Mouse (Mus musculus): ENCODE measurements around the gene Olfr1002. TPM values are rescaled to one million over a fixed set of nuclear protein-coding genes. Genes with fewer than 3 reads are reported as not detected.
"Not testable (repeated sequence)": the region's sequence is repeated elsewhere in the genome, so short reads cannot be mapped to it uniquely, and the experiment has no call there.

Olfr1002 gene
- not detected for total RNA-seq (2021)

- no peak for DNase-seq
Measured at GRCm38 (mm10) chr2:85650604-85651003, at the start of gene Olfr1002. TSS of gene Olfr1002 (minus strand) at chr2:85650704.

GRCm38 (mm10) chr2:85689131-85689530 lies 38.6 kb upstream of the Olfr1002 start, which contains the start of gene Olfr1008:
TSS of gene Olfr1008 (plus strand) at chr2:85689431.
- DNase-seq: no peak

- DNase-seq: no peak
Measured at GRCm38 (mm10) chr2:85678667-85679066, 28.2 kb upstream of the Olfr1002 start, which contains the start of gene Olfr1006. TSS of gene Olfr1006 (minus strand) at chr2:85678767.

GRCm38 (mm10) chr2:85664355-85664754 lies 13.9 kb upstream of the Olfr1002 start, which contains the start of gene Olfr154:
TSS of gene Olfr154 (minus strand) at chr2:85664455.
- DNase-seq: not testable (repeated sequence)

GRCm38 (mm10) chr2:85611803-85612202 lies 38.7 kb downstream of the Olfr1002 start, which contains the start of gene Olfr1000:
TSS of gene Olfr1000 (minus strand) at chr2:85611903.
- DNase-seq: no peak

Other genes starting within 250 kb of the Olfr1002 start
- not detected for gene Olfr992, start 241.2 kb downstream of the Olfr1002 start, total RNA-seq (2021)
- not detected for gene Olfr993, start 235.8 kb downstream of the Olfr1002 start, total RNA-seq (2021)
- not detected for gene Olfr994, start 214.3 kb downstream of the Olfr1002 start, total RNA-seq (2021)
- gene Olfr995, start 207.1 kb downstream of the Olfr1002 start, total RNA-seq (2021): not detected
- under 1 TPM in 1 of 2 experiments, not detected in 1; 0.25 TPM for gene 4833423E24Rik, start 131.7 kb downstream of the Olfr1002 start, total RNA-seq (2021)
- not detected for gene Olfr996, start 71.5 kb downstream of the Olfr1002 start, total RNA-seq (2021)
- gene Olfr998, start 61.8 kb downstream of the Olfr1002 start, total RNA-seq (2021): not detected
- gene Olfr1000, start 38.8 kb downstream of the Olfr1002 start, total RNA-seq (2021): not detected
- not detected for gene Olfr154, start 13.8 kb upstream of the Olfr1002 start, total RNA-seq (2021)
- gene Olfr1006, start 28.1 kb upstream of the Olfr1002 start, total RNA-seq (2021): not detected
- not detected for gene Olfr1008, start 38.7 kb upstream of the Olfr1002 start, total RNA-seq (2021)
- gene Olfr1009, start 64.7 kb upstream of the Olfr1002 start, total RNA-seq (2021): not detected
- gene Olfr1012, start 112.1 kb upstream of the Olfr1002 start, total RNA-seq (2021): not detected
- not detected for gene Olfr1013, start 116.4 kb upstream of the Olfr1002 start, total RNA-seq (2021)
- not detected for gene Olfr1014, start 122.0 kb upstream of the Olfr1002 start, total RNA-seq (2021)
- not detected for gene Olfr1015, start 131.3 kb upstream of the Olfr1002 start, total RNA-seq (2021)
- gene Olfr1016, start 151.8 kb upstream of the Olfr1002 start, total RNA-seq (2021): not detected
- gene Olfr1018, start 167.8 kb upstream of the Olfr1002 start, total RNA-seq (2021): not detected
- not detected for gene Olfr1019, start 194.8 kb upstream of the Olfr1002 start, total RNA-seq (2021)
- gene Olfr1020, start 196.3 kb upstream of the Olfr1002 start, total RNA-seq (2021): not detected
- gene Olfr1022, start 217.9 kb upstream of the Olfr1002 start, total RNA-seq (2021): not detected
- gene Olfr1023, start 234.9 kb upstream of the Olfr1002 start, total RNA-seq (2021): not detected

Data from layer of hippocampus, postnatal 36 days (tissue).